Mouse (Mus musculus): Measurements from ENCODE around the gene Olfr1280. TPM values are rescaled to one million over a fixed set of nuclear protein-coding genes. Genes with fewer than 3 reads are reported as not detected.
"Not testable (repeated sequence)": the region's sequence is repeated elsewhere in the genome, so short reads cannot be mapped to it uniquely, and the experiment has no call there.

Gene Olfr1280
- polyA plus RNA-seq (2015; fragmentation: Nextera tagmentation; extraction: Ambion mirVana) = not detected in 2 replicates

DNA sequence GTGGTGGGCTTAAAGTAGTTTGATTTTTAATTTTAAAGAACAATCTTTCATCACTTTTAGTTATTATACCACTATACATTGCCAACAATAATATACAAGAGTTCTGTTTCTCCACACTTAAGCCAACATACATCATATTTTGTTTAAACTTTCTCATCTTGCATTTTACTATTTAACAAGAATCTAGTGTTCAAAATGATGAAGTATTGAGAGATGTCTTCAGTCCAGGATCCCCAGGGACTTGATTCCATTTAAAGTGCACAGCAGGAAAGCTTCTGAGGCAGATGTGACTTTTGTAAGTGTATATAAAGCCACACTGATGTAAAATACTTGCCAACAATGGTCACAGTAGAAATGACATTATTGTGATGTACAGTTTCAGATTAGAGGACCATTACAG lies at the start of gene Olfr1280:
Gene Olfr1280 (plus strand): TSS at position 301 of the 400 bp plus-strand sequence.
- Histone ChIP-seq H3K4me1 (replicated peaks) (no peaks in the 10 kb centered on the region), H3K27ac (replicated peaks) (no peak within 1 kb of the TSS), H3K4me2 (no peak within 1 kb of the TSS), H3K9me3 (no peaks in the 10 kb centered on the region), H3K9ac (no peak within 1 kb of the TSS), H3K36me3 (no peaks in the 10 kb centered on the region), H3K4me3 (no peak within 1 kb of the TSS), H3K27me3 (no peaks in the 10 kb centered on the region)
- no peak for ATAC-seq (ENCODE audit: low read depth)

DNA sequence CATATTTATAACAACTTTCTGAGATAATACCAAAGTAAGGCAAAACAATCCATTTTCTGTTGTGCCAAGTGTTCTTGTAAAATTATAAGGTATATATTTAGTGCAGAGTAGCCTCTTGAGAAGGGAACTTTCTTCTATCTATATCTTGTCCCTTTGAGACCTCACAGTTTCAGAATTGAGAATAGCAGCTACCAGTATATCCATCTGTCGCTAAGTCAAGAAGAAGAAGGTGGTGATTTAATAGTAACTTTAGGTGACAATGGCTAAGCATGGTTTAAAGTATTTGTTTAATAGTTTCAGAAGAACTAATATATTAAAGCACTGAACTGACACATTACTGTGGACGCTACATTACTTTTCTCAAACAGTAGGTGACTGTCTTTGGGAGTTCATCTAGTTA lies 39.8 kb upstream of the Olfr1280 start, which contains the start of gene Olfr1277:
Gene Olfr1277 (minus strand): TSS at position 101 of the 400 bp plus-strand sequence.
- Histone ChIP-seq H3K36me3 (no peaks in the 10 kb centered on the region), H3K27me3 (no peaks in the 10 kb centered on the region), H3K9me3 (no peaks in the 10 kb centered on the region), H3K4me1 (replicated peaks) (no peaks in the 10 kb centered on the region), H3K4me3 (no peak within 1 kb of the TSS), H3K9ac (no peak within 1 kb of the TSS), H3K4me2 (no peak within 1 kb of the TSS), H3K27ac (replicated peaks) (no peak within 1 kb of the TSS)
- ATAC-seq (ENCODE audit: low read depth) = no peak
- WGBS = 75% methylated on average over 2 of the region's 2 CpGs

DNA sequence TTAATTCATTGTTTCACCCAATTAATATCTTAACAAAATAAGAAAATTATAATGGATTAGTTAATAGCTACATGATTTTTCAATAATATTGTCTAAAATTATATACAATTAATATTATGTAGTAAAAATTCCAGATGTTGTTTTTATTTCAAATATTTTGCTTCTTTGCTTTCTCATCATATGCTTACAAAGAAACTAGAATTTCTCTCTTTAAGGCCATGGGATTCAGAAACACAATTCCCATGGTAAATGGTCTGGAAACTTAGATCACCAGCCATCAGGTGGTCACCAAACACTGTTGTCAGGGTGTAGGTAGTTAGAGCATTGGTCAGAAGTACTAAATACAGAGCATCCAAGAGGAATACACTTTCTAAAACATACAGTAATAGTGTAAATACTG lies 24.0 kb upstream of the Olfr1280 start, which contains the start of gene Olfr1278:
Gene Olfr1278 (plus strand): TSS at position 301 of the 400 bp plus-strand sequence.
- Histone ChIP-seq H3K4me2 (no peak within 1 kb of the TSS), H3K27me3 (no peaks in the 10 kb centered on the region)

DNA sequence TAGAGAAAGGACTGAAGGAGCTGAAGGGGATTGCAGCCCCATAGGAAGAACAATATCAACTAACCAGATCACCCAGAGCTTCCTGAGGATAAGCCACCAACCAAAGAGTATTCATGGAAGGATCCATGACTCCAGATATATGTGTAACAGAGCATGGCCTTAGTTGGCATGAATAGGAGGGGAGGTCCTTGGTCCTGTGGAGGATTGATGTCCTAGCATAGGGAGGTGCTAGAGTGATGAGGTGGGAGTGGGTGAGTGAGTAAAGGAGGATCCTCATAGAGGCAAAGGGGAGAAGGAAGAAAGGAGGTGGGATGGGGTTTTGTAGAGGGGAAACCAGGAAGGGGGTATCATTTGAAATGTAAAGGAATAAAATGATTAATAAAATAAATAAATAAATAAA lies 15.3 kb upstream of the Olfr1280 start:
- no peak for ATAC-seq (ENCODE audit: low read depth)
- no peaks in the 10 kb centered on the region for H3K9me3 ChIP-seq
- no peaks in the 10 kb centered on the region for H3K36me3 ChIP-seq
- no peaks in the 10 kb centered on the region for H3K4me1 ChIP-seq (replicated peaks)
- no peak overlapping the region for H3K4me3 ChIP-seq
- no peak overlapping the region for H3K9ac ChIP-seq
- H3K4me2 ChIP-seq = no peak overlapping the region
- no peak overlapping the region for H3K27ac ChIP-seq (replicated peaks)
- H3K27me3 ChIP-seq = no peaks in the 10 kb centered on the region

More for the DNA sequence above, 24.0 kb upstream of the Olfr1280 start, which contains the start of gene Olfr1278:
- no peak for ATAC-seq (ENCODE audit: low read depth)
- Histone ChIP-seq H3K36me3 (no peaks in the 10 kb centered on the region), H3K4me1 (replicated peaks) (no peaks in the 10 kb centered on the region), H3K9me3 (no peaks in the 10 kb centered on the region), H3K9ac (no peak within 1 kb of the TSS), H3K4me3 (no peak within 1 kb of the TSS), H3K27ac (replicated peaks) (no peak within 1 kb of the TSS)

DNA sequence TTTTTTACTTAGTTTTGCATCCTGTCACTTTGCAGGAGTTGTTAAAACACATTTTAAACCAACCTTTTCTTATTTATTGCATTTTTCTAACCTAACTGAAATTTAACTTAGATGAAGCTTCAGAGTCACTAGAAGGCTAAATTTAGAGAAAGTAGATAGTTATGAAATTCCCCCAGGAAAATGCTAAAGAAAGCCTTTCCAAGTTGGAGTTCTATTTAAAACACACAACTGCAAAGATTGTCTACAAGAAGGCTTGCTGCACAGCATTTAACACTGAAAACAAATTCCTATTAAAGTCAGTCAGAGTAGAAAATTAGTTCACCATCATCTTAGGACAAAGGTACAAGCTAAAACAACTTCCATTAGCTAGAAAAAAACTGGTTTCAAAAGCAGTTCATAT lies 13.4 kb upstream of the Olfr1280 start, which contains the start of gene Olfr1279:
Gene Olfr1279 (plus strand): TSS at position 262 of the 400 bp plus-strand sequence.
- Histone ChIP-seq H3K4me3 (no peak within 1 kb of the TSS), H3K27ac (replicated peaks) (no peak within 1 kb of the TSS), H3K9ac (no peak within 1 kb of the TSS), H3K27me3 (no peaks in the 10 kb centered on the region), H3K9me3 (no peaks in the 10 kb centered on the region), H3K36me3 (no peaks in the 10 kb centered on the region), H3K4me1 (replicated peaks) (no peaks in the 10 kb centered on the region), H3K4me2 (no peak within 1 kb of the TSS)
- ATAC-seq (ENCODE audit: low read depth) = no peak

DNA sequence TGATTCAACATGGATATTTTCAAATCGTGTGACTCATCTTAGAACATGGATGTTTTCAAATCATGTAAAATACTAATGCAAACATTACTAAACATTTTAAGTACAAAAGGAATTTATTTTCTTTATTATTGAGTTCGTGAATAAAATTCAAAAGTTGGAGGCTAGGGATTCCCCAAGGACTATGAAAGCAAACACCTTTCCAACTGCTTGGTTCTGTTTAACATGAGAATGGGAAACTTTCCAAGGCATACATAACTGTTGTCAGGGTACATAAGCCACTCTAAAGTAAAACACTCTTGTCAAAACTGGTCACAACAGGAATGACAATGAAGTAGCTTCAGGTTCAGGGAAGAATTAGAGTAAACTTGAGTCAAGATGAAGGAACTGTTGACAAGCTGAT lies 12.4 kb downstream of the Olfr1280 start, which contains the start of gene Olfr1281:
Gene Olfr1281 (plus strand): TSS at position 301 of the 400 bp plus-strand sequence.
- 80% methylated on average over 2 of the region's 2 CpGs for WGBS
- H3K9me3 ChIP-seq = no peaks in the 10 kb centered on the region
- H3K27ac ChIP-seq (replicated peaks) = no peak within 1 kb of the TSS
- no peaks in the 10 kb centered on the region for H3K27me3 ChIP-seq
- H3K4me1 ChIP-seq (replicated peaks) = no peaks in the 10 kb centered on the region
- no peak within 1 kb of the TSS for H3K4me2 ChIP-seq
- no peak within 1 kb of the TSS for H3K9ac ChIP-seq
- H3K36me3 ChIP-seq = no peaks in the 10 kb centered on the region
- H3K4me3 ChIP-seq = no peak within 1 kb of the TSS
- ATAC-seq (ENCODE audit: low read depth) = no peak

DNA sequence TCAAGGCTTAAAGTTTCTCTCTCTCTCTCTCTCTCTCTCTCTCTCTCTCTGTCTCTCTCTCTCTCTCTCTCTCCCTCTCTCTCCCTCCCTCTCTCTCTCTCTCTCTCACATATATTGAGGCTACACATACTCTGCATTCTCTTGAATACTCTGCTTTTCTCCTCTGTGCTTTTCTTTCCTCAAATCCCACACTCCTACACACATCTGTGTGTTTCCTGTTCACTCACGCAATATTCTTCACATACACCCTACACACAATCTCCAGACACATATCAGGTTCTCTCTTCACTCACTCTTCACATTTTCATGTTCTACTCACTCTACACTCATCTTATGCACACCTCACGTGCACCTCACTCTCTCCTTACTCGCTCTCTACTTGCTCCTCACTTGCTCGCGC lies 19.9 kb downstream of the Olfr1280 start:
- H3K36me3 ChIP-seq; ATAC-seq (ENCODE audit: low read depth); H3K27ac ChIP-seq (replicated peaks); H3K27me3 ChIP-seq; H3K4me3 ChIP-seq; H3K9me3 ChIP-seq; H3K9ac ChIP-seq; H3K4me2 ChIP-seq; H3K4me1 ChIP-seq (replicated peaks): not testable (repeated sequence)
- 89% methylated on average over 5 of the region's 5 CpGs for WGBS

DNA sequence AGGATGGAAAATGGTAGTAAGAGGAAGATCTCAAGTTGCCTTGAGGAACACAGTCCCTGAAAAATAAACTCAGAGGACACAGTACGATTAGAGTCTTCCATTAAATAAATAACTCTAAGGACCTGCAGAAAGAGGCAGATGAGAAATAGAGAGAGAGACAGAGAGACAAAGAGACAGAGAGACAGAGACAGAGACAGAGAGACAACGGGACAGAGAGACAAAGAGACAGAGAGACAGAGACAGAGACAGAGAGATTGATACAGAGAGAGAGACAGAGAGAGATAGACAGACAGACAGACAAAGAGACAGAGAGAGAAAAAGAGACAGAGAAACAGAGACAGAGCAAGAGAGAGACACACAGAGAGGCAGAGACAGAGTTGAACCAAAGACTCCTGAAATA lies 22.2 kb downstream of the Olfr1280 start, which contains the start of gene Olfr1282:
Gene Olfr1282 (minus strand): TSS at position 101 of the 400 bp plus-strand sequence.
- Histone ChIP-seq H3K9ac (no peak within 1 kb of the TSS), H3K9me3 (no peaks in the 10 kb centered on the region), H3K27ac (replicated peaks) (no peak within 1 kb of the TSS), H3K4me1 (replicated peaks) (no peaks in the 10 kb centered on the region), H3K36me3 (no peaks in the 10 kb centered on the region), H3K27me3 (no peaks in the 10 kb centered on the region), H3K4me2 (no peak within 1 kb of the TSS), H3K4me3 (no peak within 1 kb of the TSS)
- no peak for ATAC-seq (ENCODE audit: low read depth)
- 82% methylated on average over 2 of the region's 2 CpGs for WGBS

DNA sequence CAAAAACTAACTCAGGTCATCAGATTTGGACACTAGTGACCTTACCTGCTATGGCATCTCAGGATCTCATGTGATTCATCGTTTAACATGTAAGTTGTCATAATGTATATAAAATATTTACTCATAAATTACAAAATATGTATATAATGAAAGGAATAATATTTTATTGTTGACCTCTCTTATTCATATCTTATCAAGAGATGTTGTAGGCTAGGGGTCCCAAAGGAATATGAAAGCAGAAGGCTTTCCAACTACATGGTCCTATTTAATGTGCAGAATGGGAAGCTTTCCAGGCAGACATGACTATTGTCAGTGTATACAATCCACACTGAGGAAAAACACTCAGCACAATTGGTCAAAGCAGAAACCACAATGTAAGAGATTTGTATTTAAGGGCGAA lies 52.7 kb downstream of the Olfr1280 start, which contains the start of gene Olfr1283:
Gene Olfr1283 (plus strand): TSS at position 301 of the 400 bp plus-strand sequence.
- WGBS = 72% methylated on average over 2 of the region's 2 CpGs
- no peak within 1 kb of the TSS for H3K4me3 ChIP-seq
- no peaks in the 10 kb centered on the region for H3K4me1 ChIP-seq (replicated peaks)
- no peak within 1 kb of the TSS for H3K27ac ChIP-seq (replicated peaks)
- H3K9ac ChIP-seq = no peak within 1 kb of the TSS
- ATAC-seq (ENCODE audit: low read depth) = no peak
- H3K4me2 ChIP-seq = no peak within 1 kb of the TSS
- H3K27me3 ChIP-seq = no peaks in the 10 kb centered on the region
- no peaks in the 10 kb centered on the region for H3K36me3 ChIP-seq
- H3K9me3 ChIP-seq = no peaks in the 10 kb centered on the region

DNA sequence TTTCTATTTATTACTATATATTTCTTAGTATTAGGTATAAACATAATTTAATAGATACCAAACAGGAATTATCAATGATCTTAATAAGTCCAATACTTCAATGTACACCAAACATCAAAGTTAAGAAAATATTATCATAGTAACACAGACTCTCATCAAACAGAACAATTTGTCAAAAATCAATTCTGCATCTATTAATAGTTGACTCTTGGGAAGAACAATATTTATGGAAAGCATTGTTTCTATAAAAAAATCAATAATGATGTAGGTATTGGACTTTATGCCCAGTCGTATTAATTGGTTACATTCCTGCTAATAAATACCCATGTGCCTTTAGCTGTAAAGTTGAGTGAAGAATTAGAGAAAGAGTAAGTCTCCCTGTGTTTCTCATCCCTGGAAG lies 61.4 kb downstream of the Olfr1280 start, which contains the start of gene Olfr1284:
Gene Olfr1284 (plus strand): TSS at position 301 of the 400 bp plus-strand sequence.
- Histone ChIP-seq H3K36me3 (no peaks in the 10 kb centered on the region), H3K4me3 (no peak within 1 kb of the TSS), H3K9me3 (no peaks in the 10 kb centered on the region), H3K4me2 (no peak within 1 kb of the TSS), H3K27me3 (no peaks in the 10 kb centered on the region), H3K27ac (replicated peaks) (no peak within 1 kb of the TSS), H3K9ac (no peak within 1 kb of the TSS), H3K4me1 (replicated peaks) (no peaks in the 10 kb centered on the region)
- WGBS = 88% methylated on average over 1 of the region's 1 CpGs
- no peak for ATAC-seq (ENCODE audit: low read depth)

Other genes starting within 250 kb of the Olfr1280 start
- gene Gm13941, start 208.0 kb upstream of the Olfr1280 start, polyA plus RNA-seq (2015; fragmentation: Nextera tagmentation; extraction: Ambion mirVana) = not detected in 2 replicates
- not detected in 2 replicates for gene Gm15130, start 161.1 kb upstream of the Olfr1280 start, polyA plus RNA-seq (2015; fragmentation: Nextera tagmentation; extraction: Ambion mirVana)
- not detected in 2 replicates for gene 4930430A15Rik, start 84.4 kb upstream of the Olfr1280 start, polyA plus RNA-seq (2015; fragmentation: Nextera tagmentation; extraction: Ambion mirVana)
- gene Olfr1275, start 78.7 kb upstream of the Olfr1280 start, polyA plus RNA-seq (2015; fragmentation: Nextera tagmentation; extraction: Ambion mirVana) = not detected in 2 replicates
- not detected in 2 replicates for gene Olfr1276, start 59.5 kb upstream of the Olfr1280 start, polyA plus RNA-seq (2015; fragmentation: Nextera tagmentation; extraction: Ambion mirVana)
- not detected in 2 replicates for gene Olfr1277, start 39.9 kb upstream of the Olfr1280 start, polyA plus RNA-seq (2015; fragmentation: Nextera tagmentation; extraction: Ambion mirVana)
- gene Olfr1278, start 23.9 kb upstream of the Olfr1280 start, polyA plus RNA-seq (2015; fragmentation: Nextera tagmentation; extraction: Ambion mirVana) = not detected in 2 replicates
- not detected in 2 replicates for gene Olfr1279, start 13.4 kb upstream of the Olfr1280 start, polyA plus RNA-seq (2015; fragmentation: Nextera tagmentation; extraction: Ambion mirVana)
- not detected in 2 replicates for gene Olfr1281, start 12.5 kb downstream of the Olfr1280 start, polyA plus RNA-seq (2015; fragmentation: Nextera tagmentation; extraction: Ambion mirVana)
- not detected in 2 replicates for gene Olfr1282, start 22.1 kb downstream of the Olfr1280 start, polyA plus RNA-seq (2015; fragmentation: Nextera tagmentation; extraction: Ambion mirVana)
- not detected in 2 replicates for gene Olfr1283, start 52.8 kb downstream of the Olfr1280 start, polyA plus RNA-seq (2015; fragmentation: Nextera tagmentation; extraction: Ambion mirVana)
- gene Olfr1284, start 61.5 kb downstream of the Olfr1280 start, polyA plus RNA-seq (2015; fragmentation: Nextera tagmentation; extraction: Ambion mirVana) = not detected in 2 replicates
- gene Olfr1286, start 109.1 kb downstream of the Olfr1280 start, polyA plus RNA-seq (2015; fragmentation: Nextera tagmentation; extraction: Ambion mirVana) = not detected in 2 replicates
- not detected in 2 replicates for gene Olfr1287, start 135.1 kb downstream of the Olfr1280 start, polyA plus RNA-seq (2015; fragmentation: Nextera tagmentation; extraction: Ambion mirVana)
- not detected in 2 replicates for gene Olfr1288, start 160.1 kb downstream of the Olfr1280 start, polyA plus RNA-seq (2015; fragmentation: Nextera tagmentation; extraction: Ambion mirVana)
- not detected in 2 replicates for gene Olfr1289, start 166.8 kb downstream of the Olfr1280 start, polyA plus RNA-seq (2015; fragmentation: Nextera tagmentation; extraction: Ambion mirVana)
- gene Olfr1290, start 179.8 kb downstream of the Olfr1280 start, polyA plus RNA-seq (2015; fragmentation: Nextera tagmentation; extraction: Ambion mirVana) = not detected in 2 replicates
- not detected in 2 replicates for gene Olfr1291-ps1, start 183.2 kb downstream of the Olfr1280 start, polyA plus RNA-seq (2015; fragmentation: Nextera tagmentation; extraction: Ambion mirVana)
- gene Olfr1293-ps, start 211.2 kb downstream of the Olfr1280 start, polyA plus RNA-seq (2015; fragmentation: Nextera tagmentation; extraction: Ambion mirVana) = not detected in 2 replicates
- gene Olfr1294, start 226.3 kb downstream of the Olfr1280 start, polyA plus RNA-seq (2015; fragmentation: Nextera tagmentation; extraction: Ambion mirVana) = not detected in 2 replicates

Measured in neural tube, embryonic 13.5 days (tissue).